Mouse (Mus musculus) heart, adult 2 months (tissue): ENCODE results near the gene Hdac4.

Experiments used
- CTCF ChIP-seq: fragments of 200-600 bp; IDR thresholded peaks from 2 replicates; pipeline ENCODE4 v1.8.1; 2022; ENCODE audit warnings: antibody characterized with exemption, mild to moderate bottlenecking, moderate library complexity
- POLR2A ChIP-seq: fragments of 200-500 bp; IDR thresholded peaks from 2 replicates; pipeline ENCODE4 v1.6.1; 2011; ENCODE audit warnings: mild to moderate bottlenecking, low read depth, low read length, control low read depth; ENCODE audit not compliant: insufficient read depth

- TF ChIP-seq CTCF, result no peak
- TF ChIP-seq POLR2A, result no peak
Measured at GRCm38 (mm10) chr1:91947441-91947840, 248.1 kb downstream of the Hdac4 start.
